Mouse (Mus musculus) kidney, embryonic 14.5 days (tissue): Measurements from ENCODE around the gene Fam184a. TPM values are rescaled to one million over a fixed set of nuclear protein-coding genes. Genes with fewer than 3 reads are reported as not detected.
"Not testable (repeated sequence)": the region's sequence is repeated elsewhere in the genome, so short reads cannot be mapped to it uniquely, and the experiment has no call there.

Source experiments
- ATAC-seq: fragments of 200-750 bp; cut with Nextera tagmentation; 2 replicates; pipeline ENCODE4 v1.8.0; 2017; ENCODE audit warnings: moderate number of reproducible peaks, mild to moderate bottlenecking, moderate TSS enrichment, moderate library complexity; ENCODE audit not compliant: low FRiP score, low TSS enrichment
- H3K27ac ChIP-seq: fragments of 300-500 bp; sonication (generic); 2 replicates; pipeline ENCODE4 v1.5.1; 2014; ENCODE audit warnings: low read depth, mild to moderate bottlenecking, low read length, moderate library complexity, mixed read lengths
- H3K27me3 ChIP-seq: fragments of 300-500 bp; sonication (generic); 2 replicates; pipeline ENCODE4 v1.6.1; 2014; ENCODE audit warnings: mild to moderate bottlenecking, low read length; ENCODE audit not compliant: control insufficient read depth, insufficient read depth
- H3K36me3 ChIP-seq: fragments of 300-500 bp; sonication (generic); 2 replicates; pipeline ENCODE4 v1.6.1; 2014; ENCODE audit warnings: low read length, mixed read lengths; ENCODE audit not compliant: control insufficient read depth, insufficient read depth
- H3K4me1 ChIP-seq: fragments of 300-500 bp; sonication (generic); 2 replicates; pipeline ENCODE4 v1.6.1; 2014; ENCODE audit warnings: low read length, mixed read lengths; ENCODE audit not compliant: control insufficient read depth, insufficient read depth
- H3K4me2 ChIP-seq: fragments of 300-500 bp; sonication (generic); replicated peaks from 2 replicates; pipeline ENCODE4 v1.6.1; 2014; ENCODE audit warnings: low read depth, mild to moderate bottlenecking, low read length
- H3K4me3 ChIP-seq: fragments of 300-500 bp; sonication (generic); 2 replicates; pipeline ENCODE4 v1.5.1; 2014; ENCODE audit warnings: mild to moderate bottlenecking, low read length
- H3K9ac ChIP-seq: fragments of 300-500 bp; sonication (generic); 2 replicates; pipeline ENCODE4 v1.6.1; 2014; ENCODE audit warnings: low read depth, mild to moderate bottlenecking, low read length, moderate library complexity
- H3K9me3 ChIP-seq: fragments of 300-500 bp; sonication (generic); 2 replicates; pipeline ENCODE4 v1.6.1; 2016; ENCODE audit warnings: low read length; ENCODE audit not compliant: control insufficient read depth
- WGBS: fragments of 180-500 bp; shearing (Covaris S2); extraction: QIAGEN DNeasy Blood & Tissue Kit; methylation state at CpG from one replicate; pipeline ENCODE4 v1.1.7; 2014; 5-methylcytosine and 5-hydroxymethylcytosine counted together
- polyA plus RNA-seq: library from polyadenylated mRNA; unstranded; fragments of >200 nt; fragmentation: Nextera tagmentation; extraction: Ambion mirVana; gene quantifications from 2 replicates; pipeline ENCODE4 v1.2.1, GENCODE M21; 2014

The Fam184a gene
- polyA plus RNA-seq, 1 experiment from 2014 or later: 9.1 TPM

GRCm38 (mm10) chr10:53683226-53683625, 67.7 kb downstream of the Fam184a start:
- Histone ChIP-seq H3K4me1 (no peaks in the 10 kb centered on the region), H3K9me3 (no peaks in the 10 kb centered on the region), H3K27me3 (no peaks in the 10 kb centered on the region), H3K4me2 (no peak overlapping the region), H3K36me3 (no peaks in the 10 kb centered on the region), H3K4me3 (no peak overlapping the region), H3K9ac (no peak overlapping the region), H3K27ac (no peak overlapping the region)
- no peak for ATAC-seq
- WGBS: 89% methylated on average over 5 of the region's 5 CpGs

- Histone ChIP-seq H3K36me3 (no peaks in the 10 kb centered on the region), H3K27me3 (no peaks in the 10 kb centered on the region), H3K27ac (no peak overlapping the region), H3K9ac (no peak overlapping the region), H3K9me3 (no peaks in the 10 kb centered on the region), H3K4me1 (no peaks in the 10 kb centered on the region), H3K4me3 (no peak overlapping the region), H3K4me2 (no peak overlapping the region)
- ATAC-seq: no peak
- WGBS: 84% methylated on average over 6 of the region's 6 CpGs
Measured at GRCm38 (mm10) chr10:53679690-53680557, 71.0 kb downstream of the Fam184a start.

- no peak overlapping the region for H3K27ac ChIP-seq
- no peaks in the 10 kb centered on the region for H3K9me3 ChIP-seq
- 86% methylated on average over 4 of the region's 4 CpGs for WGBS
- no peaks in the 10 kb centered on the region for H3K27me3 ChIP-seq
- no peaks in the 10 kb centered on the region for H3K36me3 ChIP-seq
- no peak overlapping the region for H3K4me3 ChIP-seq
- no peak for ATAC-seq
- no peaks in the 10 kb centered on the region for H3K4me1 ChIP-seq
- no peak overlapping the region for H3K4me2 ChIP-seq
- H3K9ac ChIP-seq: no peak overlapping the region
Measured at GRCm38 (mm10) chr10:53661788-53662187, 89.1 kb downstream of the Fam184a start.

GRCm38 (mm10) chr10:53654239-53654638, 96.7 kb downstream of the Fam184a start:
- H3K4me1 ChIP-seq, H3K36me3 ChIP-seq, H3K27ac ChIP-seq, H3K4me2 ChIP-seq, H3K27me3 ChIP-seq, ATAC-seq, H3K9me3 ChIP-seq, H3K4me3 ChIP-seq, H3K9ac ChIP-seq: not testable (repeated sequence)
- 71% methylated on average over 5 of the region's 5 CpGs for WGBS

- 79% methylated on average over 2 of the region's 2 CpGs for WGBS
- no peak overlapping the region for H3K27ac ChIP-seq
- no peaks in the 10 kb centered on the region for H3K27me3 ChIP-seq
- no peaks in the 10 kb centered on the region for H3K36me3 ChIP-seq
- H3K4me3 ChIP-seq: no peak overlapping the region
- H3K9ac ChIP-seq: no peak overlapping the region
- no peaks in the 10 kb centered on the region for H3K4me1 ChIP-seq
- H3K9me3 ChIP-seq: no peaks in the 10 kb centered on the region
- H3K4me2 ChIP-seq: no peak overlapping the region
- no peak for ATAC-seq
Measured at GRCm38 (mm10) chr10:53650683-53651082, 100.2 kb downstream of the Fam184a start.

GRCm38 (mm10) chr10:53641507-53641906, 109.4 kb downstream of the Fam184a start:
- ATAC-seq: no peak
- H3K4me3 ChIP-seq: no peak overlapping the region

GRCm38 (mm10) chr10:53635246-53635971, 115.5 kb downstream of the Fam184a start:
- no peaks in the 10 kb centered on the region for H3K27me3 ChIP-seq
- H3K4me3 ChIP-seq: no peak overlapping the region
- no peaks in the 10 kb centered on the region for H3K4me1 ChIP-seq
- WGBS: 76% methylated on average over 13 of the region's 13 CpGs
- H3K9me3 ChIP-seq: no peaks in the 10 kb centered on the region
- no peak overlapping the region for H3K27ac ChIP-seq
- H3K36me3 ChIP-seq: no peaks in the 10 kb centered on the region
- H3K4me2 ChIP-seq: no peak overlapping the region
- no peak for ATAC-seq
- no peak overlapping the region for H3K9ac ChIP-seq

More at GRCm38 (mm10) chr10:53641507-53641906, 109.4 kb downstream of the Fam184a start:
- Histone ChIP-seq H3K9ac (no peak overlapping the region), H3K4me2 (no peak overlapping the region), H3K36me3 (no peaks in the 10 kb centered on the region), H3K27me3 (no peaks in the 10 kb centered on the region), H3K9me3 (no peaks in the 10 kb centered on the region), H3K27ac (no peak overlapping the region), H3K4me1 (no peaks in the 10 kb centered on the region)

GRCm38 (mm10) chr10:53634160-53634559, 116.8 kb downstream of the Fam184a start:
- WGBS: 76% methylated on average over 10 of the region's 10 CpGs
- H3K36me3 ChIP-seq: no peaks in the 10 kb centered on the region
- no peaks in the 10 kb centered on the region for H3K27me3 ChIP-seq
- no peak for ATAC-seq
- no peak overlapping the region for H3K4me2 ChIP-seq
- no peaks in the 10 kb centered on the region for H3K9me3 ChIP-seq
- H3K4me3 ChIP-seq: no peak overlapping the region
- no peak overlapping the region for H3K27ac ChIP-seq
- H3K9ac ChIP-seq: no peak overlapping the region
- no peaks in the 10 kb centered on the region for H3K4me1 ChIP-seq

GRCm38 (mm10) chr10:53630339-53630738, 120.6 kb downstream of the Fam184a start, which contains the start of gene Mcm9:
TSS of gene Mcm9 (minus strand) at chr10:53630439.
- Histone ChIP-seq H3K4me3 (peak within 1 kb of the TSS; percentile 82), H3K4me2 (peak within 1 kb of the TSS; percentile 43), H3K9ac (peak within 1 kb of the TSS; percentile 89), H3K27ac (peak within 1 kb of the TSS; percentile 94)
- not testable (repeated sequence) for H3K9me3 ChIP-seq, H3K27me3 ChIP-seq, H3K36me3 ChIP-seq, H3K4me1 ChIP-seq, ATAC-seq
- 55% methylated on average over 10 of the region's 10 CpGs for WGBS
